Mouse (Mus musculus) C2C12 (cell line): ENCODE data around the gene D930020B18Rik.

Experiments
- CEBPB ChIP-seq: IDR thresholded peaks from one replicate; pipeline ENCODE4 v1.6.1; 2011; ENCODE audit warnings: low read depth, mild to moderate bottlenecking, control low read depth, moderate library complexity
- CTCF ChIP-seq: IDR thresholded peaks from one replicate; pipeline ENCODE4 v1.5.1; 2011; ENCODE audit not compliant: control insufficient read depth, insufficient read depth, insufficient read length
- FOSL1 ChIP-seq: IDR thresholded peaks from one replicate; pipeline ENCODE4 v1.8.0; 2011; ENCODE audit warnings: mild to moderate bottlenecking, low read length; ENCODE audit not compliant: poor library complexity, insufficient read depth, severe bottlenecking
- MAX ChIP-seq: IDR thresholded peaks from one replicate; pipeline ENCODE4 v1.6.1; 2011; ENCODE audit warnings: mild to moderate bottlenecking, control low read depth
- MYOD1 ChIP-seq: IDR thresholded peaks from one replicate; pipeline ENCODE4 v1.6.1; 2011; ENCODE audit warnings: low read depth; ENCODE audit not compliant: control insufficient read depth, insufficient read length
- USF1 ChIP-seq: IDR thresholded peaks from one replicate; pipeline ENCODE4 v1.6.1; 2011; ENCODE audit warnings: low read depth, mild to moderate bottlenecking, control low read depth, moderate library complexity

GRCm38 (mm10) chr10:121680902-121681301 is 39.5 kb downstream of the D930020B18Rik start:
- TF ChIP-seq CTCF, result no peak
- no peak for TF ChIP-seq FOSL1
- TF ChIP-seq CEBPB, result no peak
- no peak for TF ChIP-seq USF1
- TF ChIP-seq MYOD1, result no peak
- no peak for TF ChIP-seq MAX
